10 mouse cellular contexts compared by ENCODE assay signal in genomic region chr19:34684857-34685256, GRCm38 (mm10). TPM values are rescaled to one million over a fixed set of nuclear protein-coding genes. Genes with fewer than 3 reads are reported as not detected.
DNase-seq lines count a peak whose midpoint lies in the region; ATAC-seq and TF ChIP-seq lines count a peak whose summit lies in the region.
"Had no signal": no experiment of that assay in that cellular context is flagged by ENCODE, and none has a peak within 500 bp of the region (broad histone marks: within the 10 kb centered on the region; RNA-seq: fewer than 3 reads in every experiment).

No protein-coding gene starts in this region.

- H3K9ac ChIP-seq in heart, embryonic 11.5 days (ENCODE audit: low read depth, low read length): no peak overlapping the region
- H3K9ac ChIP-seq in forebrain, embryonic 16.5 days (replicated peaks; ENCODE audit: low read depth, low read length): no peak overlapping the region
- H3K9ac ChIP-seq: embryonic facial prominence, embryonic 15.5 days; liver, embryonic 13.5 days had no signal

- no peaks in the 10 kb centered on the region for H3K27me3 ChIP-seq in heart, embryonic 11.5 days (ENCODE audit: control insufficient read depth, insufficient read depth, low read length)
- H3K27me3 ChIP-seq in C2C12 (ENCODE audit: control insufficient read depth, insufficient read depth, insufficient read length): no peaks in the 10 kb centered on the region
- H3K27me3 ChIP-seq in forebrain, embryonic 16.5 days (replicated peaks; ENCODE audit: control insufficient read depth, insufficient read depth, low read length): no peaks in the 10 kb centered on the region
- H3K27me3 ChIP-seq: embryonic facial prominence, embryonic 15.5 days; liver, embryonic 13.5 days had no signal

- H3ac ChIP-seq in C2C12 (ENCODE audit: control insufficient read depth, insufficient read length, low read depth): no peak overlapping the region

- H3K79me3 ChIP-seq in C2C12 (ENCODE audit: low read depth): no peaks in the 10 kb centered on the region

- H3K4me2 ChIP-seq in heart, embryonic 11.5 days: no peak overlapping the region
- H3K4me2 ChIP-seq in forebrain, embryonic 16.5 days (ENCODE audit: low read length): no peak overlapping the region
- H3K4me2 ChIP-seq: embryonic facial prominence, embryonic 15.5 days; liver, embryonic 13.5 days had no signal

- H3K27ac ChIP-seq in heart, embryonic 11.5 days (ENCODE audit: low read depth, low read length): no peak overlapping the region
- no peak overlapping the region for H3K27ac ChIP-seq in forebrain, embryonic 16.5 days (ENCODE audit: low read length)
- H3K27ac ChIP-seq: embryonic facial prominence, embryonic 15.5 days; liver, embryonic 13.5 days had no signal

- no peaks in the 10 kb centered on the region for H3K9me3 ChIP-seq in heart, embryonic 11.5 days (replicated peaks; ENCODE audit: control insufficient read depth, low read length)
- H3K9me3 ChIP-seq in forebrain, embryonic 16.5 days (ENCODE audit: control insufficient read depth, low read length): no peaks in the 10 kb centered on the region
- H3K9me3 ChIP-seq: embryonic facial prominence, embryonic 15.5 days; liver, embryonic 13.5 days had no signal

- no peak overlapping the region for H3K4me3 ChIP-seq in heart, embryonic 11.5 days (ENCODE audit: low read depth, low read length)
- H3K4me3 ChIP-seq in C2C12 (ENCODE audit: insufficient read depth, poor library complexity, severe bottlenecking): no peak overlapping the region
- no peak overlapping the region for H3K4me3 ChIP-seq in forebrain, embryonic 16.5 days (replicated peaks; ENCODE audit: low read length)
- H3K4me3 ChIP-seq: embryonic facial prominence, embryonic 15.5 days; liver, embryonic 13.5 days had no signal

- WGBS in heart, embryonic 11.5 days (ENCODE audit: insufficient replicate concordance): 43% methylated on average over 1 of the region's 1 CpGs
- WGBS in forebrain, embryonic 16.5 days: 69% methylated on average over 1 of the region's 1 CpGs

- H3K36me3 ChIP-seq in heart, embryonic 11.5 days (ENCODE audit: control insufficient read depth, insufficient read depth, low read length): no peaks in the 10 kb centered on the region
- H3K36me3 ChIP-seq in C2C12 (ENCODE audit: control insufficient read depth, insufficient read depth): no peaks in the 10 kb centered on the region
- no peaks in the 10 kb centered on the region for H3K36me3 ChIP-seq in forebrain, embryonic 16.5 days (ENCODE audit: control insufficient read depth, insufficient read depth)
- H3K36me3 ChIP-seq: embryonic facial prominence, embryonic 15.5 days; liver, embryonic 13.5 days had no signal

- no peaks in the 10 kb centered on the region for H3K79me2 ChIP-seq in C2C12 (ENCODE audit: control insufficient read depth, insufficient read depth)

- ATAC-seq in heart, embryonic 11.5 days (replicated peaks; ENCODE audit: insufficient number of reproducible peaks, low FRiP score, low TSS enrichment): no peak
- ATAC-seq in forebrain, embryonic 16.5 days: peak; percentile 77
- no peak for ATAC-seq in erythroblast, adult 5-6 weeks (replicated peaks; ENCODE audit: low FRiP score, poor library complexity, severe bottlenecking)

- no peaks in the 10 kb centered on the region for H3K4me1 ChIP-seq in heart, embryonic 11.5 days (ENCODE audit: control insufficient read depth, insufficient read depth, low read length)
- H3K4me1 ChIP-seq in forebrain, embryonic 16.5 days (replicated peaks; ENCODE audit: control insufficient read depth, insufficient read depth, low read length): no peaks in the 10 kb centered on the region
- H3K4me1 ChIP-seq: embryonic facial prominence, embryonic 15.5 days; liver, embryonic 13.5 days had no signal

- peak; percentile 46 for TF ChIP-seq CTCF in C2C12 (IDR thresholded peaks at IDR 0.05; ENCODE audit: control insufficient read depth, insufficient read depth, insufficient read length)

- intact Hi-C loops in heart, postnatal 14 days (cut with DNase I): loop anchor here (5.0 kb wide), 1 partner anchor 62 kb away; the partner anchor contains the start of gene Slc16a12

- peak; percentile 39 to 60 for DNase-seq in heart, postnatal 14 days
- DNase-seq in adrenal gland, adult 8-10 months: peak; percentile 24
- peak; percentile 47 to 59 for DNase-seq in layer of hippocampus, postnatal 10 days (ENCODE audit: low spot score in 2 of 2)
- peak; percentile 43 for DNase-seq in naive thymus-derived CD4-positive, alpha-beta T cell, adult 2 months (ENCODE audit: low read depth)
- DNase-seq: liver, embryonic 13.5 days had no signal

TF ChIP-seq in C2C12, 6 proteins besides CTCF, POLR2A, EP300 and RAD21:
- TF ChIP-seq MAX (IDR thresholded peaks at IDR 0.05): no peak
- no peak for TF ChIP-seq CEBPB (IDR thresholded peaks at IDR 0.05; ENCODE audit: low read depth)
- no peak for TF ChIP-seq MYOG (IDR thresholded peaks at IDR 0.05; ENCODE audit: control insufficient read depth, extremely low read depth, insufficient read length)

RNA-seq across cellular contexts. Expression of gene Ifit1, which starts 44.2 kb away (rescaled TPM):
- total RNA-seq in heart, postnatal 14 days (2021): under 1 TPM; 0.33 to 0.85 TPM
- 0.11 and 0.44 TPM in 2 replicates for polyA plus RNA-seq in heart, embryonic 11.5 days (2014; fragmentation: Nextera tagmentation; extraction: Ambion mirVana)
- 0.01 TPM for polyA plus RNA-seq in C2C12 (2012; fragmentation: generic; extraction: Trizol)
- total RNA-seq in adrenal gland, adult 8-10 months (2022): 1 to 10 TPM; 4.8 to 9.4 (median 6.0) TPM
- 0.15 and 0.18 TPM in 2 replicates for polyA plus RNA-seq in forebrain, embryonic 16.5 days (2015; fragmentation: Nextera tagmentation; extraction: Ambion mirVana)
- total RNA-seq in layer of hippocampus, postnatal 10 days (2021): under 1 TPM; 0.11 to 0.14 TPM
- 45.0 and 53.1 TPM in 2 replicates for total RNA-seq in erythroblast, adult 5-6 weeks (2015; ENCODE audit: low replicate concordance)
- 46.1 TPM in 2 replicates for total RNA-seq in erythroblast, adult 5-6 weeks (2017; ENCODE audit: low replicate concordance)

RNA-seq across cellular contexts. Expression of gene Ifit1bl2, which starts 44.3 kb away (rescaled TPM):
- under 1 TPM; 0.53 to 0.59 TPM for total RNA-seq in heart, postnatal 14 days (2021)
- 0.73 and 1.0 TPM in 2 replicates for polyA plus RNA-seq in heart, embryonic 11.5 days (2014; fragmentation: Nextera tagmentation; extraction: Ambion mirVana)
- not detected for polyA plus RNA-seq in C2C12 (2012; fragmentation: generic; extraction: Trizol)
- under 1 TPM; 0.14 to 0.34 (median 0.25) TPM for total RNA-seq in adrenal gland, adult 8-10 months (2022)
- polyA plus RNA-seq in forebrain, embryonic 16.5 days (2015; fragmentation: Nextera tagmentation; extraction: Ambion mirVana): 0.19 and 0.22 TPM in 2 replicates
- under 1 TPM; 0.22 to 0.27 TPM for total RNA-seq in layer of hippocampus, postnatal 10 days (2021)
- 0.84 TPM in 1 of 2 replicates, not detected in the other for total RNA-seq in erythroblast, adult 5-6 weeks (2015; ENCODE audit: low replicate concordance)
- 1.5 and 1.7 TPM in 2 replicates for total RNA-seq in erythroblast, adult 5-6 weeks (2017; ENCODE audit: low replicate concordance)

Comparison
In these comparisons a context has a peak if more than half of its experiments do, and no peak if none do; other contexts are left out.
1. RNA of gene Ifit1, which starts 44.2 kb away (total RNA-seq): 45.0 to 53.1 TPM in erythroblast, adult 5-6 weeks; 4.8 to 9.4 TPM in adrenal gland, adult 8-10 months, 0.33 to 0.85 TPM in heart, postnatal 14 days and 0.11 to 0.14 TPM in layer of hippocampus, postnatal 10 days; every median in the first group is over 4 times any median in the second.
2. Peak in every context shown above with its lines, with median percentiles within 50 percentile points of each other: DNase-seq.